Mouse (Mus musculus): ENCODE results near the gene Adgrf2.

The Adgrf2 gene

GRCm38 (mm10) chr17:42741801-42742217 lies at the start of gene Adgrf2:
Adgrf2 (minus strand) TSS chr17:42742179.
- no peak for DNase-seq

- DNase-seq = no peak
Observed at GRCm38 (mm10) chr17:42790787-42791186, 48.8 kb upstream of the Adgrf2 start.

- no peak for DNase-seq
Observed at GRCm38 (mm10) chr17:42789723-42790122, 47.7 kb upstream of the Adgrf2 start.

- DNase-seq = no peak
Observed at GRCm38 (mm10) chr17:42788686-42789453, 46.9 kb upstream of the Adgrf2 start.

- peak; percentile 57 to 76 for DNase-seq
Observed at GRCm38 (mm10) chr17:42782156-42782757, 40.3 kb upstream of the Adgrf2 start.

GRCm38 (mm10) chr17:42753791-42754190 lies 11.8 kb upstream of the Adgrf2 start:
- DNase-seq = no peak

GRCm38 (mm10) chr17:42752173-42752572 lies 10.2 kb upstream of the Adgrf2 start:
- no peak for DNase-seq

- no peak for DNase-seq
Observed at GRCm38 (mm10) chr17:42745657-42746420, 3.9 kb upstream of the Adgrf2 start.

- no peak for DNase-seq
Observed at GRCm38 (mm10) chr17:42742823-42743222, 844 bp upstream of the Adgrf2 start.

- DNase-seq = no peak
Observed at GRCm38 (mm10) chr17:42738794-42739193, 3.2 kb downstream of the Adgrf2 start.

GRCm38 (mm10) chr17:42717161-42717560 lies 24.8 kb downstream of the Adgrf2 start:
- DNase-seq = no peak

- DNase-seq = no peak
Observed at GRCm38 (mm10) chr17:42714991-42715390, 27.0 kb downstream of the Adgrf2 start.

GRCm38 (mm10) chr17:42710717-42711116 lies 31.3 kb downstream of the Adgrf2 start:
- DNase-seq = no peak

- no peak for DNase-seq
Observed at GRCm38 (mm10) chr17:42705611-42706010, 36.4 kb downstream of the Adgrf2 start.

- DNase-seq = no peak
Observed at GRCm38 (mm10) chr17:42702198-42702597, 39.8 kb downstream of the Adgrf2 start.

GRCm38 (mm10) chr17:42694730-42695129 lies 47.2 kb downstream of the Adgrf2 start:
- DNase-seq = no peak

GRCm38 (mm10) chr17:42692136-42692535 lies 49.8 kb downstream of the Adgrf2 start, which contains the start of gene Adgrf4:
Adgrf4 (minus strand) TSS chr17:42692284.
- no peak for DNase-seq

- no peak for DNase-seq
Observed at GRCm38 (mm10) chr17:42690531-42690930, 51.4 kb downstream of the Adgrf2 start.

All from cerebellum, postnatal 36 days (tissue).